Comparison of ENCODE assay signal across 8 mouse cellular contexts in the genomic region with DNA sequence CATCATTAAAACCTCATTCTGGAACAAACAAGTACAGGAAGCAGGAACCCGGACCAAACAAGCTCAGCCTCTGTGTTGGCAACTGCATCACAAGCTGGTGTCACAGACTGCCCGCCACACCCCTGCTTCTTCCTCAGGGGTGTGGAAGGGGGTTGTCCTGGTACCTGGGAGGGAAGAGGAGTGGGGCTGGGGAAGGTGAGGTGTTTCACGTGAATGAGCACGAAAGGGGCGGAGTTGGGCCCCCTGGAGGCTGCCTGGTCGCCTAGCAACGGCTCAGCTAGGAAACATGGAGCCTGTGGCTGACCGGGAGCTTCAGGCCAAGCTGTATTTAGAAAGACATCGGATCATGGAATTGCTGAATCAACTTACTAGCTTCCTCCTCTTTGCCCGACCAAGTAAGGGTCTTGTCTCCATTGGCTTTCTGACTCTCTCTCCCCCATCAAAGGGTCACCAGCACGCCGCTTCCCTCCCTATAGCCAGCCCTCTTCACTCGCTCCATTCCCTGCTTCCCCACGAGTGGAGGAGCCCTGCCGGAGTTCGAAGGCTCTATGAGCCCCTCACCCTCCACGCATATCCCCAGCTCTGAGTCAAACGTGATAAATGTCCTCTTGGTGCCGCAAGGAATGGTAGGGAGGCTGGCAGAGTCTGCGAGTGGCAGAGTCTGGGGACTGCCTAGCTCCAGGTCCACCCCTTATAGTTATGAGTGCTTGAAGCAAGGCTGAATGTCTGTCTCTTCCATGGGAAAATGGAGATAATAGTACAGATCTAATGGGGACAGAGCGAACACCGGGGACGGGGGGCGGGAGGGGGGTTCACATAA. TPM values are rescaled to one million over a fixed set of nuclear protein-coding genes. Genes with fewer than 3 reads are reported as not detected.
A peak's percentile ranks its signal among the peaks of the same experiment; 100 is the strongest.
DNase-seq lines count a peak whose midpoint lies in the region; ATAC-seq lines count a peak whose summit lies in the region.

Efcab10 (plus strand) TSS at position 51 of the 820 bp plus-strand sequence.

- no peaks in the 10 kb centered on the region for H3K27me3 ChIP-seq in stomach, embryonic 14.5 days (ENCODE audit: control insufficient read depth, insufficient read depth, low read length)

- peak within 1 kb of the TSS; percentile 46 for H3K4me2 ChIP-seq in stomach, embryonic 14.5 days (replicated peaks; ENCODE audit: low read depth, low read length)

- 9% methylated on average over 24 of the region's 24 CpGs for WGBS in stomach, embryonic 14.5 days

- no peaks in the 10 kb centered on the region for H3K36me3 ChIP-seq in stomach, embryonic 14.5 days (ENCODE audit: control insufficient read depth, insufficient read depth, low read length)

- H3K4me3 ChIP-seq in stomach, embryonic 14.5 days (ENCODE audit: low read depth, low read length) = peak within 1 kb of the TSS; percentile 24; the same call in 1 of the 2 replicates

- H3K9ac ChIP-seq in stomach, embryonic 14.5 days (replicated peaks; ENCODE audit: low read depth, low read length) = no peak within 1 kb of the TSS

- ATAC-seq in stomach, embryonic 14.5 days (ENCODE audit: insufficient number of reproducible peaks, insufficient read depth, low FRiP score, low read depth) = peak; percentile 49; the same call in 1 of the 2 replicates

- H3K9me3 ChIP-seq in stomach, embryonic 14.5 days (ENCODE audit: control insufficient read depth, low read depth, low read length) = no peaks in the 10 kb centered on the region

- H3K27ac ChIP-seq in stomach, embryonic 14.5 days (ENCODE audit: low read length) = no peak within 1 kb of the TSS

- peak; percentile 15 for DNase-seq in adrenal gland, postnatal 10 days
- no peak for DNase-seq in adrenal gland, adult 18-20 months (ENCODE audit: low spot score in 2 of 2)
- peak; percentile 23 for DNase-seq in adrenal gland, postnatal 25 days
- DNase-seq in frontal cortex, postnatal 14 days (ENCODE audit: low spot score in 2 of 2) = peak; percentile 24 to 41
- peak; percentile 33 to 36 for DNase-seq in kidney, postnatal 36 days
- DNase-seq in lung, postnatal 36 days = peak; percentile 18
- no peak for DNase-seq in thymus, postnatal 14 days

- peaks cover 4% of the 10 kb centered on the region; the same call in 1 of the 2 replicates for H3K4me1 ChIP-seq in stomach, embryonic 14.5 days (ENCODE audit: control insufficient read depth, insufficient read depth, low read length)

RNA-seq across cellular contexts. Expression of gene Efcab10, which starts in this region (rescaled TPM):
- total RNA-seq in adrenal gland, postnatal 10 days (2021) = under 1 TPM in 1 of 2 experiments, not detected in 1; 0.79 TPM
- 1 to 10 TPM in 1 of 2 experiments, under 1 TPM in 1; 0.48 to 2.0 TPM for total RNA-seq in adrenal gland, adult 18-20 months (2021)
- total RNA-seq in adrenal gland, postnatal 25 days (2021) = 0.52 TPM in 1 of 2 replicates, not detected in the other
- polyA plus RNA-seq in stomach, embryonic 14.5 days (2014; fragmentation: Nextera tagmentation; extraction: Ambion mirVana) = not detected in 2 replicates

Comparison
In these comparisons a context has a peak if more than half of its experiments do, and no peak if none do; other contexts are left out.
1. Peak in DNase-seq in adrenal gland, postnatal 10 days; RNA of the gene not detected or under 1 TPM.
2. Peak in DNase-seq in adrenal gland, postnatal 25 days; RNA of the gene not detected or under 1 TPM.
3. Peak in ATAC-seq, H3K4me3 ChIP-seq and H3K4me2 ChIP-seq in stomach, embryonic 14.5 days; RNA of the gene not detected or under 1 TPM.
4. DNase-seq: peak in frontal cortex, postnatal 14 days (2 of 2), kidney, postnatal 36 days (2 of 2) and lung, postnatal 36 days (single experiment); none in adrenal gland, adult 18-20 months (0 of 2) and thymus, postnatal 14 days (single experiment).